Mouse (Mus musculus) liver, embryonic 13.5 days (tissue): ENCODE measurements around the gene Abhd12. TPM values are rescaled to one million over a fixed set of nuclear protein-coding genes. Genes with fewer than 3 reads are reported as not detected.

Experiments used
- ATAC-seq: fragments of 200-750 bp; cut with Nextera tagmentation; 2 replicates; pipeline ENCODE4 v1.8.0; 2017; ENCODE audit warnings: low read depth, mild to moderate bottlenecking, moderate number of reproducible peaks, moderate library complexity
- DNase-seq: peaks from one replicate; pipeline ENCODE4 v3.0.0; 2022
- H3K27ac ChIP-seq: fragments of 300-500 bp; sonication (generic); 2 replicates; pipeline ENCODE4 v1.5.1; 2015; ENCODE audit warnings: moderate library complexity, mild to moderate bottlenecking, inconsistent platforms
- H3K27me3 ChIP-seq: fragments of 300-500 bp; sonication (generic); 2 replicates; pipeline ENCODE4 v1.6.1; 2015; ENCODE audit warnings: mild to moderate bottlenecking, inconsistent platforms
- H3K36me3 ChIP-seq: fragments of 300-500 bp; sonication (generic); 2 replicates; pipeline ENCODE4 v1.6.1; 2015; ENCODE audit warnings: mild to moderate bottlenecking, inconsistent platforms
- H3K4me1 ChIP-seq: fragments of 300-500 bp; sonication (generic); replicated peaks from 2 replicates; pipeline ENCODE4 v1.6.1; 2015; ENCODE audit warnings: inconsistent platforms
- H3K4me2 ChIP-seq: fragments of 300-500 bp; sonication (generic); 2 replicates; pipeline ENCODE4 v1.6.1; 2015; ENCODE audit warnings: inconsistent platforms, mild to moderate bottlenecking, moderate library complexity
- H3K4me3 ChIP-seq: fragments of 300-500 bp; sonication (generic); replicated peaks from 2 replicates; pipeline ENCODE4 v1.5.1; 2015; ENCODE audit warnings: mild to moderate bottlenecking, inconsistent platforms
- H3K9ac ChIP-seq: fragments of 300-500 bp; sonication (generic); 2 replicates; pipeline ENCODE4 v1.6.1; 2015; ENCODE audit warnings: mild to moderate bottlenecking, inconsistent platforms
- H3K9me3 ChIP-seq: fragments of 300-500 bp; sonication (generic); replicated peaks from 2 replicates; pipeline ENCODE4 v1.6.1; 2016; ENCODE audit warnings: inconsistent platforms
- WGBS: fragments of 180-500 bp; shearing (Covaris S2); methylation state at CpG from one replicate; pipeline ENCODE4 v1.1.7; 2015; ENCODE audit not compliant: insufficient replicate concordance; 5-methylcytosine and 5-hydroxymethylcytosine counted together
- polyA plus RNA-seq: library from polyadenylated mRNA; unstranded; fragments of >200 nt; fragmentation: Nextera tagmentation; extraction: Ambion mirVana; gene quantifications from 2 replicates; pipeline ENCODE4 v1.2.1, GENCODE M21; 2015

Gene Abhd12
- polyA plus RNA-seq, 1 experiment from 2014 or later = 21.2 TPM

GRCm38 (mm10) chr2:150828654-150829053 is 75.9 kb downstream of the Abhd12 start:
- H3K4me2 ChIP-seq = no peak overlapping the region
- no peak overlapping the region for H3K4me3 ChIP-seq
- WGBS = 62% methylated on average over 4 of the region's 4 CpGs
- H3K9me3 ChIP-seq = no peaks in the 10 kb centered on the region
- no peaks in the 10 kb centered on the region for H3K27me3 ChIP-seq
- H3K9ac ChIP-seq = no peak overlapping the region
- H3K4me1 ChIP-seq = no peaks in the 10 kb centered on the region
- peaks cover 81% of the 10 kb centered on the region for H3K36me3 ChIP-seq
- no peak overlapping the region for H3K27ac ChIP-seq
- DNase-seq (no peak), ATAC-seq (no peak)

DNA sequence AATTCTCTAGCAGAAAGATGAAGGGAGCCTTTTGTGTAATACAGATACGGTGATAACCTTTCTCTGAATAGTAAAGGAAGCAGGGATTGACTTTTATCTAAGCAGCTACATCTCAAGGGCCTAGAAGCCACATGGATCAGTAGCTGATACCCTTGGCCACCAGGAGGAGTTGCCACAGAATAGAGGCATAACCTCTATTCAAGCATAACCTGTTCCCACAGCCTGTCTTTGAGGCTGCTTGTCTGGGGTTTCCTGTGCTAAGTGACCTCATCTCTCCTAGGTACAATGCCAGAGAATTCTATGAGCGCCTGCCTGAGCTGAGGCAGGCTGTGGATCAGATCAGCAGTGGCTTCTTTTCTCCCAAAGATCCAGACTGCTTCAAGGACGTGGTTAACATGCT is 76.4 kb downstream of the Abhd12 start:
- no peaks in the 10 kb centered on the region for H3K4me1 ChIP-seq
- no peak for ATAC-seq
- no peak for DNase-seq
- H3K27ac ChIP-seq = no peak overlapping the region
- no peaks in the 10 kb centered on the region for H3K27me3 ChIP-seq
- H3K9ac ChIP-seq = no peak overlapping the region
- H3K9me3 ChIP-seq = no peaks in the 10 kb centered on the region
- H3K4me3 ChIP-seq = no peak overlapping the region
- 66% methylated on average over 3 of the region's 3 CpGs for WGBS
- peaks cover 80% of the 10 kb centered on the region for H3K36me3 ChIP-seq
- H3K4me2 ChIP-seq = no peak overlapping the region

DNA sequence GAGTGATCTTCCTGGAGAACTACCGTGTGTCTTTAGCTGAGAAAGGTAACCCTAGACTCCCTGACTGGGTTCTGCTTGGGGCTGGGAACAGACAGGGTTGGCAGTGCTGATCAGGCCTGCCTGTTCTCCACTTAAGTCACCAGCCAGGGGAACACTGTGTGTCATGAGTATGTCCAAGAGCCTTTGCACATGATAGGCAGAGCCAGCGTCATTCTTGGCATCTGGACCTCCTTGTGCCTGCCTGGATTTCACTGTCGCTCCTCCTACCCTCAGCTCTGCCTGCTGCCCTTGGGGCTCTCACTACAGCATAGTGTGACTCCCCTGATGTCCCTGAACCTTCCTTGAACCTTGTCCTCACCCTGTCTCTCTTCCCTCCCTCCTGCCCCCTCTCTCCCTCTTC is 78.1 kb downstream of the Abhd12 start:
- H3K27ac ChIP-seq = no peak overlapping the region
- H3K4me1 ChIP-seq = no peaks in the 10 kb centered on the region
- WGBS = 79% methylated on average over 3 of the region's 3 CpGs
- no peak overlapping the region for H3K4me3 ChIP-seq
- H3K27me3 ChIP-seq = no peaks in the 10 kb centered on the region
- no peak for DNase-seq
- H3K4me2 ChIP-seq = no peak overlapping the region
- H3K9ac ChIP-seq = no peak overlapping the region
- no peak for ATAC-seq
- H3K9me3 ChIP-seq = no peaks in the 10 kb centered on the region
- peaks cover 71% of the 10 kb centered on the region for H3K36me3 ChIP-seq

GRCm38 (mm10) chr2:150822987-150823386 is 81.6 kb downstream of the Abhd12 start:
- Histone ChIP-seq H3K9ac (no peak overlapping the region), H3K4me2 (no peak overlapping the region), H3K36me3 (peaks cover 68% of the 10 kb centered on the region), H3K4me1 (no peaks in the 10 kb centered on the region), H3K27me3 (no peaks in the 10 kb centered on the region), H3K27ac (no peak overlapping the region), H3K4me3 (no peak overlapping the region), H3K9me3 (no peaks in the 10 kb centered on the region)
- DNase-seq (no peak), ATAC-seq (no peak)
- 45% methylated on average over 8 of the region's 8 CpGs for WGBS

- H3K27me3 ChIP-seq = no peaks in the 10 kb centered on the region
- WGBS = 69% methylated on average over 8 of the region's 8 CpGs
- DNase-seq = no peak
- peaks cover 65% of the 10 kb centered on the region for H3K36me3 ChIP-seq
- H3K4me3 ChIP-seq = no peak overlapping the region
- no peak overlapping the region for H3K27ac ChIP-seq
- ATAC-seq = no peak
- H3K4me1 ChIP-seq = no peaks in the 10 kb centered on the region
- H3K4me2 ChIP-seq = no peak overlapping the region
- no peak overlapping the region for H3K9ac ChIP-seq
- no peaks in the 10 kb centered on the region for H3K9me3 ChIP-seq
Observed at GRCm38 (mm10) chr2:150820720-150821119, 83.8 kb downstream of the Abhd12 start.

- Histone ChIP-seq H3K4me1 (no peaks in the 10 kb centered on the region), H3K27ac (no peak overlapping the region), H3K9me3 (no peaks in the 10 kb centered on the region), H3K9ac (no peak overlapping the region), H3K4me2 (no peak overlapping the region), H3K27me3 (no peaks in the 10 kb centered on the region), H3K4me3 (no peak overlapping the region), H3K36me3 (peaks cover 65% of the 10 kb centered on the region)
- ATAC-seq (no peak), DNase-seq (no peak)
- 80% methylated on average over 8 of the region's 8 CpGs for WGBS
Observed at GRCm38 (mm10) chr2:150818742-150819141, 85.8 kb downstream of the Abhd12 start.

GRCm38 (mm10) chr2:150816676-150817402 is 87.7 kb downstream of the Abhd12 start:
- no peak overlapping the region for H3K4me2 ChIP-seq
- H3K4me1 ChIP-seq = no peaks in the 10 kb centered on the region
- peaks cover 75% of the 10 kb centered on the region for H3K36me3 ChIP-seq
- no peaks in the 10 kb centered on the region for H3K9me3 ChIP-seq
- H3K9ac ChIP-seq = no peak overlapping the region
- ATAC-seq = peak; percentile 21; the same call in 1 of the 2 replicates
- no peak for DNase-seq
- H3K27me3 ChIP-seq = no peaks in the 10 kb centered on the region
- no peak overlapping the region for H3K27ac ChIP-seq
- H3K4me3 ChIP-seq = no peak overlapping the region
- 84% methylated on average over 18 of the region's 18 CpGs for WGBS

DNA sequence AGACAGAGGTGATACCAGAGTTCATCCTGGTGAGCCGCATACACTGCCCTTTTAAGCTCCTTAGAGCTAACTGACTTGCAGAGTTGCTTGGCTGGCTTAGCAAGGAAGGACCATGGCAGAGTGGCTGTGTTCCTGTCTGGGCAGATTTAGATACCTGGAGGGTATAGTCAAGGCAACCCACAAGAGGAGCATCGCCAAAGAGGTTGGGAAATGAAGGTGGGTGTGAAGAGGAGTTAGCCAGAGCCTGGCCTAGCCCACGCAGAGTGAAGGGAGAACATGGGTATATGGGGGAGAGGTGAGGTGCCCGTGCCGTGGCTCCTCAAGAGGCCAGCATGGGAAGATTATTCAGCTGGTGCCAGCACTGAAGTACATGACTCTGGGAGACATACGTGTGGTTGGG is 91.7 kb downstream of the Abhd12 start:
- Histone ChIP-seq H3K9me3 (no peaks in the 10 kb centered on the region), H3K4me2 (no peak overlapping the region), H3K4me3 (no peak overlapping the region), H3K36me3 (peaks cover 74% of the 10 kb centered on the region), H3K9ac (no peak overlapping the region), H3K4me1 (peaks cover 8% of the 10 kb centered on the region), H3K27ac (no peak overlapping the region), H3K27me3 (no peaks in the 10 kb centered on the region)
- no peak for ATAC-seq
- WGBS = 80% methylated on average over 6 of the region's 6 CpGs
- no peak for DNase-seq

GRCm38 (mm10) chr2:150810603-150811002 is 93.9 kb downstream of the Abhd12 start:
- Histone ChIP-seq H3K27me3 (no peaks in the 10 kb centered on the region), H3K9ac (no peak overlapping the region), H3K36me3 (peaks cover 71% of the 10 kb centered on the region), H3K4me3 (no peak overlapping the region), H3K4me2 (no peak overlapping the region), H3K27ac (no peak overlapping the region), H3K4me1 (peaks cover 8% of the 10 kb centered on the region), H3K9me3 (no peaks in the 10 kb centered on the region)
- DNase-seq (peak; percentile 19), ATAC-seq (peak; percentile 63)
- whole genome bisulfite sequencing = 41% methylated on average over 5 of the region's 5 CpGs

GRCm38 (mm10) chr2:150808812-150809211 is 95.7 kb downstream of the Abhd12 start:
- Histone ChIP-seq H3K9me3 (no peaks in the 10 kb centered on the region), H3K27ac (no peak overlapping the region), H3K27me3 (no peaks in the 10 kb centered on the region), H3K4me1 (peaks cover 8% of the 10 kb centered on the region), H3K4me3 (no peak overlapping the region), H3K9ac (no peak overlapping the region), H3K4me2 (no peak overlapping the region), H3K36me3 (peaks cover 70% of the 10 kb centered on the region)
- ATAC-seq = no peak
- no peak for DNase-seq
- WGBS = 85% methylated on average over 6 of the region's 6 CpGs

GRCm38 (mm10) chr2:150808381-150808780 is 96.2 kb downstream of the Abhd12 start:
- H3K27ac ChIP-seq = no peak overlapping the region
- H3K27me3 ChIP-seq = no peaks in the 10 kb centered on the region
- no peak overlapping the region for H3K4me2 ChIP-seq
- no peak overlapping the region for H3K4me3 ChIP-seq
- 69% methylated on average over 6 of the region's 6 CpGs for WGBS
- no peak for ATAC-seq
- peaks cover 8% of the 10 kb centered on the region for H3K4me1 ChIP-seq
- peaks cover 66% of the 10 kb centered on the region for H3K36me3 ChIP-seq
- no peaks in the 10 kb centered on the region for H3K9me3 ChIP-seq
- no peak overlapping the region for H3K9ac ChIP-seq
- DNase-seq = no peak

DNA sequence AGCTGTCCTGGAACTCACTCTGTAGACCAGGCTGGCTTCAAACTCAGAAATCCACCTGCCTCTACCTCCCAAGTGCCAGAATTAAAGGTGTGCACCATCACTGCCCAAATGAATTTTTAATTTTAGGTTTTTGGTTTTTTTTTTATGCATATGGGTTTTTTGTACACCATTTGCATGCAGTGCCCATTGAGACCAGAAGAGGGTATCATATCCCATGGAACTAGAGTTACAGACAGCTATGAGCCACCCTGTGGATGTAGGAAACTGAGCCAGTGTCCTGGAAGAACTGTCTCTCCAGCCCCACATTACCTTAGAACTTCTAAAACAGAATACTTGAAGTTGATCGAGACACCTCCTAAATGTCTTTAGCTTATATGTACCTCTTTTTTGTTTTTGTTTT is 101.5 kb downstream of the Abhd12 start:
- peaks cover 41% of the 10 kb centered on the region for H3K36me3 ChIP-seq
- ATAC-seq (no peak), DNase-seq (no peak)
- H3K4me1 ChIP-seq = no peaks in the 10 kb centered on the region
- no peaks in the 10 kb centered on the region for H3K9me3 ChIP-seq
- WGBS = 75% methylated on average over 1 of the region's 1 CpGs
- no peaks in the 10 kb centered on the region for H3K27me3 ChIP-seq
- H3K4me2 ChIP-seq = no peak overlapping the region
- no peak overlapping the region for H3K27ac ChIP-seq
- no peak overlapping the region for H3K4me3 ChIP-seq
- no peak overlapping the region for H3K9ac ChIP-seq
